Mouse (Mus musculus): Measurements from ENCODE around the gene Lpcat2. TPM values are rescaled to one million over a fixed set of nuclear protein-coding genes. Genes with fewer than 3 reads are reported as not detected.
A peak's percentile ranks its signal among the peaks of the same experiment; 100 is the strongest.
"Not testable (repeated sequence)": the region's sequence is repeated elsewhere in the genome, so short reads cannot be mapped to it uniquely, and the experiment has no call there.

Gene Lpcat2
- polyA plus RNA-seq, 1 experiment from 2014 or later, result 6.8 TPM

DNA sequence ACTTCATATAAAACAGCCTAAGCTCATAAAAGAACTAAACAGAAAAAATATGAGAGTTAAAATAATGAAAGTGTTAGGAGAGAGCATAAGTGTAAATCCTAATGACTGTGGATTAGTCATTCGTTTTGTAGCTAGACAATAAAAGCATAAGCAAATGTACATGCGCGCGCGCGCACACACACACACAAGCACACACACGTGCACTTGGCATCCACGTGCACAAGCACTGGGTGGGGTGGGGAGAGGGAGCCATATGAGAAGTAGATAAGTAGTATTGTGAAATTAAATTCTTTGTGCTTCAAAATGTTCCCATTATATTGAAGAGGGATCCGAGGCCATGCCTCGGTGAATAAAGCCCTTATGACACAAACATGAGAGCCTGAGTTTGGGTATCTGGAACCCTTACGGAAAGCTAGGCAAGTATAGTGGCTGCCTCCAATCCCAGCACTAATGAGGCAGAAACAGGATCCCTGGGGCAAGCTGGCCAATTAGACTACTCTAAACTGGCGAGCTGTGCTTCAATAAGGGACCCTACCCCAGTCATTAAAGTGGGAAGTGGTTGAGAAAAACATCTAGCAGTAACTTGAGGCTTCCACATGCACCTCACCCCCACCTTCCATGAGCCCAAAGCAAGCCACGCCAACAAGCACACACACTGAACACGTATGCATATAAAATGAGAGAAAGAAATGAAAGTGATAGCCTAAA, 3.5 kb downstream of the Lpcat2 start:
- Histone ChIP-seq H3K4me2 (replicated peaks) (no peak overlapping the region), H3K4me3 (replicated peaks) (no peak overlapping the region), H3K27ac (no peak overlapping the region), H3K27me3 (replicated peaks) (no peaks in the 10 kb centered on the region), H3K4me1 (replicated peaks) (no peaks in the 10 kb centered on the region), H3K9ac (no peak overlapping the region), H3K9me3 (no peaks in the 10 kb centered on the region), H3K36me3 (no peaks in the 10 kb centered on the region)
- 88% methylated on average over 14 of the region's 14 CpGs for WGBS
- ATAC-seq, result no peak

DNA sequence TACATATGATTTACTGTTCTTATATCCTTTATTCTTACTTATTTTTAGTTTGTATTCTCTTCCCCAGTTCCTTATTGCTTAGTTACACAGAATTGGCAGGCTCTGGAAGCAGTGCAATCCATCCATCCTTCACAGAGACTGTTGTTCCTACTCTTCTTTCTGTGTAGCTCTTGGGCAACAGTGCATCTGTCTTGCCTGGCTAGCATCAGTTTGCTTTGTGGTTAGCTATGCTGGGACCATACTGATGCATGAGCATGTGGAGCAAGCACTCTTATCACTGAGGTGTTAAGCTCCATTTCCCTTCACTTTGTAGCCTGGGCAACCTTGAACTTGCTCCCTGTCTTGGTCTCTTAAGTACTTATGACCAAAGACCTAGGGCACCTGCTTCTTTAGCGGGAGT, 6.8 kb downstream of the Lpcat2 start:
- Histone ChIP-seq H3K27ac (no peak overlapping the region), H3K27me3 (replicated peaks) (no peaks in the 10 kb centered on the region)

DNA sequence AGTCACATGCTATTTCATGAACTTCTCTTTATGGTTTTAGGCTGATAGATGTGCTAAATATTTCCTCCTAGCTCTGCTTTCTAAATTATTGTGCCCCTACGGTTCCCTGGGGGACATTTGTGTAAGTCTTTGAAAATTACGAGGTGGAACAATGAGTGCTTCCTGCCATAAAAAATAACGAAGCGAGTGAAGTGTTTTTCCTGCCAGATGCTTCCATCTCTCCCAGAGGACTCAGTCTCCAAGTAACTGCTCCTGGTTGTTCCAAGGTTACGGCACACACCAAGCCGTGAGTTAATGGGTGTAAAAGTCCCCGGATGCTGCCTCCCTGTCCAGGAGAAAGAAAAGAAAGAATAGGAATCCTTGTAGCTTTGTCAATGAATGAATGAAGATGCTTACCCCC, 15.1 kb downstream of the Lpcat2 start:
- WGBS, result 54% methylated on average over 7 of the region's 7 CpGs
- H3K36me3 ChIP-seq, result no peaks in the 10 kb centered on the region
- no peaks in the 10 kb centered on the region for H3K9me3 ChIP-seq
- H3K4me3 ChIP-seq (replicated peaks), result no peak overlapping the region
- no peak overlapping the region for H3K9ac ChIP-seq
- H3K4me2 ChIP-seq (replicated peaks), result no peak overlapping the region
- no peaks in the 10 kb centered on the region for H3K27me3 ChIP-seq (replicated peaks)
- no peak for ATAC-seq
- no peaks in the 10 kb centered on the region for H3K4me1 ChIP-seq (replicated peaks)
- no peak overlapping the region for H3K27ac ChIP-seq

More for the DNA sequence above, 6.8 kb downstream of the Lpcat2 start:
- WGBS, result 94% methylated on average over 1 of the region's 1 CpGs
- Histone ChIP-seq H3K9ac (no peak overlapping the region), H3K4me1 (replicated peaks) (no peaks in the 10 kb centered on the region), H3K9me3 (no peaks in the 10 kb centered on the region), H3K4me2 (replicated peaks) (no peak overlapping the region), H3K4me3 (replicated peaks) (no peak overlapping the region), H3K36me3 (no peaks in the 10 kb centered on the region)
- ATAC-seq, result no peak

DNA sequence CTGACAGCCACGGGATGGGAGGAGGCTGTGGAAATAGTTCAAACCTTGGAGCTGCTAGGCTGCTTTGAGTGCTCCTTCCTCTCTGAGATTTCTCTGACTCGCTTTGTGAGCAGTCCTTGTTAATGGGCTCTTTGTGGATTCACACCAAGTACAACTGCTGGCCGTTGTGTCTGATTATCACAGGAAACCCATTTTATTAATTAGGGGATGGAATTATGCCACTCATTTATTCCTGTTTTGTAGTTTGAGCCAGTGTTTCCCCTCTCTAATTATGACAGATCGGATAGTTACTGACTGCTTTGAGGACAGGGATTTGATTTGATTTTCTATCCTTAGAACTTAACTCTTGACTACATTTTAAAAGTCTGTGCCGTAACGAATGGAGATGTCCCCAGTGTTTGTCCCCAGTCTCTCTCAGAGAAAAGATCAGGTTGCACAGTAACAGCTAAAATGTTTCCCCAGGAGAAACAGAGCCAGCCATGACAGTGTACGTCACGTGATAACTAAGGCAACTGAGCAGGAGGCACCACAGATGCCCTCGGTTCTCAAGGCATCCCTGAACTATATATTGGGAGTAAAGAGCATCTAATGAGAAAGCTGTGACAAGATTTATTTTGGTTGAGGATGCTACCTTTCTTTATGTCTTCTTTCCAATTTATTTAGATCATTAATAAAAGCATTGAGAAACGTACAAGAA, 17.1 kb downstream of the Lpcat2 start:
- Histone ChIP-seq H3K27me3 (replicated peaks) (no peaks in the 10 kb centered on the region), H3K4me1 (replicated peaks) (no peaks in the 10 kb centered on the region), H3K9ac (no peak overlapping the region), H3K4me2 (replicated peaks) (no peak overlapping the region), H3K9me3 (no peaks in the 10 kb centered on the region), H3K27ac (no peak overlapping the region), H3K4me3 (replicated peaks) (no peak overlapping the region), H3K36me3 (no peaks in the 10 kb centered on the region)
- no peak for ATAC-seq
- WGBS, result 77% methylated on average over 10 of the region's 10 CpGs

- Histone ChIP-seq H3K27me3 (replicated peaks) (no peaks in the 10 kb centered on the region), H3K27ac (no peak overlapping the region), H3K9me3 (no peaks in the 10 kb centered on the region), H3K4me2 (replicated peaks) (no peak overlapping the region), H3K4me1 (replicated peaks) (no peaks in the 10 kb centered on the region), H3K36me3 (no peaks in the 10 kb centered on the region), H3K4me3 (replicated peaks) (no peak overlapping the region), H3K9ac (no peak overlapping the region)
- no peak for ATAC-seq
- WGBS, result 87% methylated on average over 10 of the region's 10 CpGs
Observed at GRCm38 (mm10) chr8:92875795-92876194, 20.7 kb downstream of the Lpcat2 start.

DNA sequence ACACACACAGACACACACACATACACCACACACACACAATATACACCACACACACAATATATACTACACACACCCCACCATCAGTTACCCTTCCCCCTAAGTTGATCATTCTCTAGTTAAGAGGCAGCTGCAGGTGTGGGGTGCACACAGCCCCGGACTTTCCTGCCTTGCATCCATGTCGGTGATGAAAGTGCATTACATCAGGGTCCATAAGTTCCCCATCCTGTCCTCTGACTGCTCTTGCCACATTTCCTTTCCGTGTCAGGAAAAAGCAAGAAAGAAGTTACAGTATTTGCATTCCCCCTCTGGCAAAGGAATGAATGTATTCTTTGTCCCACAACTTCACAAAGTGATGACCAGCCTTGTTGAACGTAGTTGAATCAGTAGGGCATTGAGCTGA, 26.1 kb downstream of the Lpcat2 start:
- H3K4me2 ChIP-seq (replicated peaks), result no peak overlapping the region
- H3K27me3 ChIP-seq (replicated peaks), result no peaks in the 10 kb centered on the region
- no peak overlapping the region for H3K27ac ChIP-seq
- no peak overlapping the region for H3K4me3 ChIP-seq (replicated peaks)
- no peak for ATAC-seq
- H3K4me1 ChIP-seq (replicated peaks), result no peaks in the 10 kb centered on the region
- H3K9ac ChIP-seq, result no peak overlapping the region
- WGBS, result 64% methylated on average over 4 of the region's 4 CpGs
- no peaks in the 10 kb centered on the region for H3K36me3 ChIP-seq
- H3K9me3 ChIP-seq, result no peaks in the 10 kb centered on the region

DNA sequence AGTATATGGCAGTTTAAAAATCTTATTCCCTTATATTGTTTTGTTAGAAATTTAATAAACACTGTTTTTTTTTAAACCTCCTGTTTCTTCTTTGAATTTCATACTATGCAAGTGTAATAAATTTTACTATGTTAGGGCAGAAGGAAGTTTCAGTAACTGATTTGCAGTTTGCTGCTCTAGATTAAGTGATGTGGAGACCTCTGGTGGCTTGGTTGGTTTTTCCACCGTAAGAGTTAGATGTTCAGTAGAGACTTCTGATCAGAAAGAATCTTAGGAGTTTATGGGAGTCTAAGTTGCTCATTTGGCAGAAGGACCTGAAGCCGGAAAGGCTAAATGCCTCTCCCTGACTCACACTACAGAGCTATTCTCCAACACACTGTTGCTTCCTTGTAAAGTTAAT, 28.6 kb downstream of the Lpcat2 start:
- Histone ChIP-seq H3K9me3 (no peaks in the 10 kb centered on the region), H3K4me2 (replicated peaks) (no peak overlapping the region), H3K9ac (no peak overlapping the region), H3K27ac (no peak overlapping the region), H3K27me3 (replicated peaks) (no peaks in the 10 kb centered on the region), H3K36me3 (no peaks in the 10 kb centered on the region), H3K4me1 (replicated peaks) (no peaks in the 10 kb centered on the region), H3K4me3 (replicated peaks) (no peak overlapping the region)
- ATAC-seq, result no peak
- 59% methylated on average over 2 of the region's 2 CpGs for WGBS

DNA sequence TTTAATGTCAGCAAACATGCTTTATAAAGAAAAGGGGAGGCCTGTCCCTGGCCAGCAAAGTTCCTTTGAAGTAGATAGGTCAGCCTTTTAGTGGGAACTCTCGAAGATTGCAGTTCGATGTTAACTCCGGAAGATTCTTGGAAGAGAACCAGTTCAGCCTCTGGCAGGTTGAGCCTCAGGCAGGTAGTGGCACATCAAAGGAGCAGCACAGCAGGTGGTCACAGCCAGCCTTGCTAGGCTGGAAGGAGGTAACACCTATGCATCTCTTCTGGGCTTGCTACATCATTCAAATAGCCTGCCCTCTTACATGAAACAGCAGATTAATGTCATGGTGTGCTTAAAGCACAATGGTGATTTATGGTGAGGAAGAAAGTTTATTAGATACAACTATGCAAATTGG, 37.1 kb downstream of the Lpcat2 start:
- WGBS, result 64% methylated on average over 3 of the region's 3 CpGs
- H3K27ac ChIP-seq; H3K36me3 ChIP-seq; H3K9me3 ChIP-seq; H3K9ac ChIP-seq; H3K27me3 ChIP-seq (replicated peaks); H3K4me3 ChIP-seq (replicated peaks); H3K4me1 ChIP-seq (replicated peaks); H3K4me2 ChIP-seq (replicated peaks); ATAC-seq: not testable (repeated sequence)

DNA sequence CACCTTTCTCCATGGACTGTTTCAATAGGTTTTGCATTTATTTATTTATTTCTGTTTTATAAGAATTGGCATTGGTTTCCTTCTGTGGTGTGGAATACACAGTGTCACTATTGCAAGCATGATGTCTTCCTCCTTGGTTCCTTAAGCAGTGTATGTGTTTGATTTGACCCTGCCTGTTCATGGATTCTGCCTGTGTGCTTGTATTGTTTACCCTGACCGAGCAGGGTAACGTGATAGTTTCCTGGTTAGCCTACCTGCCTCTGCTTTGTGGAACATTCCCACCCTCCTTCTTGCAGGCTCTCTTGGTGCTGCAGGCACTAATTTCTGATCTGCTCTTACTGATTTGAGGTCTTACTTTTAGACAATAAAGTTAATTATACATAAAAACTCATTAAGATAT, 38.7 kb downstream of the Lpcat2 start:
- Histone ChIP-seq H3K27me3 (replicated peaks) (no peaks in the 10 kb centered on the region), H3K4me3 (replicated peaks) (no peak overlapping the region), H3K4me2 (replicated peaks) (no peak overlapping the region), H3K36me3 (no peaks in the 10 kb centered on the region), H3K27ac (no peak overlapping the region), H3K4me1 (replicated peaks) (no peaks in the 10 kb centered on the region), H3K9ac (no peak overlapping the region), H3K9me3 (no peaks in the 10 kb centered on the region)
- WGBS, result 71% methylated on average over 2 of the region's 2 CpGs
- no peak for ATAC-seq

- Histone ChIP-seq H3K36me3 (no peaks in the 10 kb centered on the region), H3K27ac (no peak overlapping the region), H3K27me3 (replicated peaks) (no peaks in the 10 kb centered on the region), H3K4me1 (replicated peaks) (no peaks in the 10 kb centered on the region), H3K9ac (no peak overlapping the region), H3K4me3 (replicated peaks) (no peak overlapping the region), H3K9me3 (no peaks in the 10 kb centered on the region), H3K4me2 (replicated peaks) (no peak overlapping the region)
- ATAC-seq, result peak; percentile 65; the same call in 1 of the 2 replicates
- 74% methylated on average over 7 of the region's 7 CpGs for WGBS
Observed at GRCm38 (mm10) chr8:92895053-92895452, 39.9 kb downstream of the Lpcat2 start.

- Histone ChIP-seq H3K4me1 (replicated peaks) (no peaks in the 10 kb centered on the region), H3K27ac (no peak overlapping the region), H3K4me2 (replicated peaks) (no peak overlapping the region), H3K9me3 (no peaks in the 10 kb centered on the region), H3K4me3 (replicated peaks) (no peak overlapping the region), H3K9ac (no peak overlapping the region), H3K36me3 (no peaks in the 10 kb centered on the region), H3K27me3 (replicated peaks) (no peaks in the 10 kb centered on the region)
- 89% methylated on average over 1 of the region's 1 CpGs for WGBS
- no peak for ATAC-seq
Observed at GRCm38 (mm10) chr8:92896056-92896455, 40.9 kb downstream of the Lpcat2 start.

DNA sequence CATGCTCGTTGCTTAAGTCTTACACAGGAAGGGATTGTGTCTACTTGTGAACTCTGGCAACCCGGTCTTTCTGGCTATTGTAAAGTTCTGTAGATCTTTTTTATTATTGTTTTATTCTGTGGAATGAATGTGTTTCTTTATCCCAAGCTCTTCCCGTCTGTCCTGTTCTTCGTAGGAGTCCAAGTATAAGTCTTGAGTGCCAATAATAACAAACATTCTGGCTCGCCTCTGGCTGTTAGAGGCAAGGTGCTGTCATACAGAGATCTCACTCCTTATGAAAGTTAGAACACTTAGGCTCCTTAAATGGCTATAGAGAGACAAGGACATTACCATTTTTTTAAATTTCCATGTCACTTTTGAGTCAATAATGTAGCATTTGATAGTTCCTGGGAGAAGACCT, 41.5 kb downstream of the Lpcat2 start:
- H3K4me3 ChIP-seq (replicated peaks), result no peak overlapping the region
- no peak overlapping the region for H3K27ac ChIP-seq
- H3K9me3 ChIP-seq, result no peaks in the 10 kb centered on the region
- WGBS, result 52% methylated on average over 5 of the region's 5 CpGs
- H3K9ac ChIP-seq, result no peak overlapping the region
- no peak overlapping the region for H3K4me2 ChIP-seq (replicated peaks)
- ATAC-seq, result no peak
- H3K4me1 ChIP-seq (replicated peaks), result no peaks in the 10 kb centered on the region
- H3K36me3 ChIP-seq, result no peaks in the 10 kb centered on the region
- H3K27me3 ChIP-seq (replicated peaks), result no peaks in the 10 kb centered on the region

GRCm38 (mm10) chr8:92897794-92898193, 42.7 kb downstream of the Lpcat2 start:
- H3K4me2 ChIP-seq (replicated peaks), result no peak overlapping the region
- no peak overlapping the region for H3K4me3 ChIP-seq (replicated peaks)
- H3K9ac ChIP-seq, result no peak overlapping the region
- no peaks in the 10 kb centered on the region for H3K4me1 ChIP-seq (replicated peaks)
- no peaks in the 10 kb centered on the region for H3K9me3 ChIP-seq
- ATAC-seq, result no peak
- H3K36me3 ChIP-seq, result no peaks in the 10 kb centered on the region
- H3K27me3 ChIP-seq (replicated peaks), result no peaks in the 10 kb centered on the region
- WGBS, result 71% methylated on average over 4 of the region's 4 CpGs
- H3K27ac ChIP-seq, result no peak overlapping the region

Measured in intestine, embryonic 15.5 days (tissue).